Mouse (Mus musculus) retina, embryonic 14.5 days (tissue): ENCODE measurements at regions not wholly inside any gene's neighbourhood (a gene's known extent, or its start where the extent isn't known, plus 50 kb on each side); places are given as distances from the start of the nearest gene placed in this dataset.

Source experiments
- DNase-seq: peaks from one replicate; pipeline ENCODE4 v3.0.0-alpha.2; 2015; ENCODE audit warnings: low spot score

DNA sequence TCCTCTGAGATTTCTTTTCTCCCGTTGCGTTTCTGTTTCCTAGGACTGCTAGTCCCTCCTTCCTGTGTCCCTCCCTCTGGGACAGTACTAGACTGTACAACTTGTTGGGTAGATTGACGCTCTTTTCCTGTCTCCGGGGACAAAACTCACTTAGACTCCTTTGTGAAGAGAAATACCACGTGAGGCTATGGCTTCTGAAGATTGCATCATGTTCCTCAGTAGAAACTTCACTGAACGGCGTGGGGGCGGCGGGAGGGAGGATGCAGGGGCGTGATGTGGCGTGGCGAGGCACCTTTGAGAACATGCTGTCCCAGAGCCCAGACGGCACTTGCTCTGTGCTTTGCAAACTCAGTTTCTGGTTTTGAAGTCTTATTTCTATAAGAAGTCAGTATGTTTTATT, 78.5 kb downstream of the Spata18 start:
- no peak for DNase-seq

DNA sequence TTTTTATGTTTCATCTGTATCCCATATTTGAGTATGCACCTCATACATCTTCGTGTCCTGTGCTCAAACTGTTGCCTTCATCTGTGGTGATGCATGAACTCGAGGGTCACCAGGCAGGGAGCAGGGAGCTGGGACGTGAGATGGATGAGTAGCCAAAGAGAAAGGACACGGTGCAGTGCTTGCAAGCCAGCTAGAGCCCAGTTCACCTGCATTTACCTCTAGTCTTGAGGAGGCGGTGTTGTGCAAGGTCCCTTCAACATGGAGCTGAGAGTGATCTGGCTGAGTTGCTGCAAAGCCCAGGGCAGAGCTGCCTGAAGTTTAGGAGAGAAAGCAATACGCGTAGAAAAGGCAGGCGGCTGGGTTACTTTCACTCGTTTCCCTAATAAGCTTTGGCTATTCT, 80.2 kb downstream of the Spata18 start:
- peak; percentile 16 for DNase-seq

DNA sequence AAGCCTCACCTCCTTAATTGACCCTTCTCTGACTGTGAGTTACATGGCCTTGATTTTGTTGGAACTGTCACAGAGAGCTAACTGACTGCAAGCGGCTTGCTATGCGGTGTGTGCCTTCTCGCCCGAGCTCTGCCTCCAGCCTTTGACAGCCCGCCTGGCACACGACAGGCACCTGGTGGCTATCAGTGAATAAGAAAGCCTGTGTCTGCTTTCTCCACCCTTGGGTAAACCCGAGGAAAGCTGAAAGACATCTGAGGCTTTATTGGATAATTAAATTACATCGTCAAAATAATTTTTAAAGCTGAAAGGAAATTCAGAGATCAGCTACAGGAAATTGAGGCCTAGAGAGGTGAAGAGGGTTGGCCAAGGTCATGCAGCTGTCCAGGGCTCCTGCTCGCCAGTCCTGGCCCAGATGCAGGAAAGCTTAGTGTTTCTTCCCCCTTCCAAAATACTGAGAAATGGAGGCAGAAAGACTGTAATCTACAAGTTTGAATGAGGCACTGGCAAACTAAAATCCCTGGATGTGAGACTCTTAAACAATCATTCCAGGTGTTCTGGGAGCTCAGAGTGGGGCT, 80.9 kb downstream of the Spata18 start:
- peak; percentile 31 for DNase-seq

DNA sequence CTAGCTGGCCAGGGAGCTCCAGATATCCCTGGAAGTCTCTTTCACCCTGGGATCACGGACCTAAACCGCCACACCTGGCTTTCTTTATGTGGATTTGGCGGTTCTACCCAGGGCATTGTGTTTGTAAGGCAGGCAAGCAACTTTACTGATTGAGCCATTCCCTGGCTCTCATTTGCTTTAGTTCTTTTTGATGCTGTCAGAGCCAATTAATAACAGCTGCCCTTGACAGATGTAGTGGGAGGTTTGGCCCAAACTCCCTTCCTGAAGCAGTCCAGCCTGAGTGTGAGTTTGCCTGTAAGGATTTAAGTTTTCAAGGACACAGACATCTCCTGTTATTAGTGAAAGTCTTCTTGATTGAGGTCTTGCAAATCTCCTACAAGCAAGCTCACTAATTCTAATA, 89.6 kb downstream of the Spata18 start:
- no peak for DNase-seq

DNA sequence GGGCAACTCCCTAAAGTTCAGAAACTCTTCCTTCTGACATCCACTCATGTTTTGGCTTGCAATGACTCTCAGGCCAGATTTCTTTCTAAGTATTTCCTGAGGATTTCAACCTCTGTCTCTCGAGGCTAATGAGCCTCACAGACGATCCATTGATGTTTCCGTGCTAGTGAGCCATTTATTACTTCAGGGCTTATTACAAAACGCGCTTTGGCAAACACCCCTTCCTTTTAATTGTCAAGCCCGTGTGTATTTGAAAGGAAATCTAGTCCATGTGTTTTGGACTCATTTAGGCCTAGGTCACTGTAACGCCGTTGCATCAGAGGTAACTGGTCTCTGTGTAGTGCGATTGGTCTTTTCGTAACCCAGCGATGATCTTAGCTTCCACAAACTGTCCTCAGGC, 90.3 kb downstream of the Spata18 start:
- no peak for DNase-seq

DNA sequence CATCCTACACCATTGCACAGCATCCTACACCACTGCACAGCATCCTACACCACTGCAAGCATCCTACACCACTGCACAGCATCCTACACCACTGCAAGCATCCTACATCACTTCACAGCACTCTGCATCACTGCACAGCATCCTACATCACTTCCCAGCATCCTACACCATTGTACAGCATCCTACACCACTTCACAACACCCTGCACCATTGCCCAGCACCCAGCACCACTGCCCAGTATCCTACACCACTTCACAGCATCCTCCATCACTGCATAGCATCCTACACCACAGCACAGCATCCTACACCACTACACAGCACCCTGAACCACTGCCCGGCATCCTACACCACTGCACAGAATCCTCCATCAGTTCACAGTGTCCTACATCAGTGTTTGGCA, 92.8 kb downstream of the Spata18 start:
- no peak for DNase-seq

DNA sequence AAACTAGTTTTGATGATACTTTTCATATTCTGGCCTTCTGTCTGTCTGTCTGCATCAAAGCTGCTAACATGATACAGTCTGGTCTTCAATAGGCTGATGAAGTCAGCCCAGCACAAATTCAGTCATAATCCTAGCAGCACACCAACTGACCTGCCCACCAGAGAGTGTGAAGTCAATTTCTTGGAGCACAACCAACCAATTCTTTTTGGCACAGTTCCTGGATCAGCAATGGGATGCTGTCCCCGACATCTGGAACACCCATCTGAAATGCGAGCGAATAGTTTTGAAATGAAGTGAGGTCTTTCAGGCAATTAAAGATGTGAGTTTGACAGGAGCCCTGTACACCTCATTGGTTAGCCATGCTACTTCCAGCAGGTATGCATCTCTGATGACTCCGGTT, 98.6 kb downstream of the Spata18 start:
- DNase-seq = no peak

DNA sequence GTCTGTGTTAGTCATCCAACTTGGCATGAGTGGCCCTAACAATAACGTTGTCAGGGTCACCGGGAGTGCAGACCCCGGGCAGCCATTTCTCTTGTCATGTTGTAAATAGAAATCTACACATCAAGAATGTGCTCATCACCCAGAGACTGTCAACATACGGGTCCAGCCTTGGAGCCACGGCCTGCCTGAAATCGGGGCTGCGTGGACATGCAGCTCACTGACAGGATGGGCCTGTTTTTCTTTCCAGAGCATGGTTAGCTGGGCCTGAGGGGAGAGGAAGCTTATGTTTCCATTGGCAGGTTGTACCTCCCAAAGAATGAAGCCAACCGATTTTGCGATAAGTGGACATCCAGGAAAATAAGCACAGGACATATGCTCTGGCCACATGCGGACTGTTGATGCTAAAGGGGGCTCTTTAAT, 101.1 kb downstream of the Spata18 start:
- no peak for DNase-seq

DNA sequence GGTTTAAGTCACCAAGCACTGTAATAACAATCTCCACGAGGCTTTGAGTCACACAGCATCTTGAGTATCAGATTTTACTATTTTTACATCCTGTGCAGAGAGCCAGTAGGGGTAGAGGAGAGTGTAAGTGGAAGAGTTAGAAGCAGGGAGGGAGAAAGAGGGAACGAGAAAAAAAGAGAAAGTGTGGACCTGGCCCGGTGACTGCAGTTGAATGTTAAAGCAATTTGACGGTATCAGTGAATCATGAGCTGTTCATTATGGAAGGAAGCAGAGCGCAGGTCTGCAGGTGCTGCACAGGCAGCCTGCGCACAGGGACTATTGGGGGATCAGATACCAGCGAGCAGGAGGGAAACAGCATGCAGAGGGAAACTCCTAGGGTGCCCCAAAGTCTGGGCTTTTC, 102.6 kb downstream of the Spata18 start:
- DNase-seq = no peak

DNA sequence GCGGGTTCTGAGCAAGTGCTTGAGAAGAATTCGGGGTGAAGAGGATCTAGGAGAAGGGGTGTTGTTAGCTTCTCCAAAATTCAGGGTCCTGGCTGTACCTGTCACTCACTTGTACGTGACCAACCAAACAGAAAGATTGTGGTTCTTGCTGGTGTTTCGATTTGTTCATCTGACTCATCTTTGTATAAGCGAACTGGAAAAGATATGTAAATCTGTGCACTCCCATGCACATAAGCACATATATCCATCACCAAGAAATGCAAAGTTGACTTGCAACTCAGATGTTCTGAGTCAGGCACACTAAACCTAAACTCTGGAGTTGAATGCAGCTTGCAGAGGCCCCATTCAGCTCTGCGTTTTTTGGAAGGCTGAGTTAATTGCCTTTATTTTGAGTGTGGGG, 107.4 kb downstream of the Spata18 start:
- no peak for DNase-seq

DNA sequence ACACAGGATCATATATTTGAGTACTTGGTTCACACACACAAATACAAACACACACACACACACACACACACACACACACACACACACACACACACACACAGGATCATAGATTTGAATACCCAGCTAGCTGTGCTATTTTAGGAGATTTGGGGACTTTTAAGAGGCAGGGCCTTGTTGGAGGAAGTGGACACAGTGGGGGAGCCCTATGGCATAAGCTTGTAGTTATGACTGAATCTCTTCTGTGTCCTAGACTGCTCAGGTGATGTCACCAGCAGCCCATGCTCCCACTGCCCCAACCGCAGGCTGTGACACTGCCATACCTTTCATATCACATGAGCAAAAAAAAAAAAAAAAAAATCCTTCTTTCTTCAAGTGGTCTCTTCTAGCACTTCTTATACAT, 110.1 kb downstream of the Spata18 start:
- no peak for DNase-seq

DNA sequence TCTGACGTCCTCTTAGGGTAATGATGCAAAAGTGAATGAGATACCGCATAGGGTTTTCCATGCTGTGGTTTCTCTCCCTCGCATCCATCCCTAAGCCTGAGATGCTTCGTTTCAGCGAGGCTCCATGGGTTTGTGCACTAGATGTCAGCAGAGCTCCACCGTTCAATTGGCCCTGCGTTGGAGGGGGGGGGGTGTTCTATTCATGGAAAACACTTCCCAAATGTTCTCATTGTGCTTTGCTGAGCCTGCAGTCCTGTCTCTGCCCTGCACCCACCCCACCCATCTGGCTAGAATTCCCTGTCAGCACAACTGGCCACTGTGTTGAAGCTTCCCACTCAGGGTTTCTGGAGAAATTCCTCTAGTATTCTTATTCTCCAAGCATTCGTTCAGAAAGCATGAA, 110.5 kb downstream of the Spata18 start:
- DNase-seq = peak; percentile 64

DNA sequence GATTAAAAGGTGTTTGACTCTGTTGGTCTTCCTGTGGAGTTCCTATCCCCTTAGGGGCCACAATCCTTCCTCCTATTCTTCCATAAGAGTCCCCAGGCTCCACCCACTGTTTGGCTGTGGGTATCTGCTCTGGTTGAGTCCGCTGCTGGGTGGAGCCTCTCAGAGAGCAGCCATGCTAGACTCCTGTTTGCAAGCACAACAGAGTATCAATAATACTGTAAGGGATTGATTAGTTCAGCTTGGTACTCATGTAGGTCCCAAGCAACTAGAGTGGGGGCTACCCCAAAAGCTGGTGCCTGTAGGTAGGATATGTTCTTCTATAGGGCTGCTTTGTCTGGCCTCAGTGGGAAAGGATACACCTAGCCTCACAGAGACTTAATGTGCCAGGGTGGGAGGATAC, 113.0 kb downstream of the Spata18 start:
- DNase-seq = no peak

DNA sequence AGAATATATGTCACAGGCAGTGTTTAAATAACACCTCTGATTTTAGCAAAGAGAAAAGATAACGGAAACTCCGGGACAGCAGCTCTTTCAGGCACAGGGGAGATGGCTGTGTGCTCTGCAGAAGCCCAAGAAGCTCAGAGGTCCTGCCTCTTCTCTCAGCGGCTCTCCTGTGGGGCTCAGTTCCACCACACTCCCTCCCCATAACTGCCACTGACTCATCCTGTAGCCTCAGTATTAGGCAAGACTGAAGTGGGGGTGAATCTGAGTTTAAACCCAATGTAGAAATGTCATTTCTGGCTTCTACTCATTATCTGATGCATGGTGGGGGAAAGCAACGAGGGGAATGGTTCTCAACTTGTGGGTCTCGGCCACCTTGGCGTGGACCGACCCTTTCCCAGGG, 114.3 kb downstream of the Spata18 start:
- no peak for DNase-seq

DNA sequence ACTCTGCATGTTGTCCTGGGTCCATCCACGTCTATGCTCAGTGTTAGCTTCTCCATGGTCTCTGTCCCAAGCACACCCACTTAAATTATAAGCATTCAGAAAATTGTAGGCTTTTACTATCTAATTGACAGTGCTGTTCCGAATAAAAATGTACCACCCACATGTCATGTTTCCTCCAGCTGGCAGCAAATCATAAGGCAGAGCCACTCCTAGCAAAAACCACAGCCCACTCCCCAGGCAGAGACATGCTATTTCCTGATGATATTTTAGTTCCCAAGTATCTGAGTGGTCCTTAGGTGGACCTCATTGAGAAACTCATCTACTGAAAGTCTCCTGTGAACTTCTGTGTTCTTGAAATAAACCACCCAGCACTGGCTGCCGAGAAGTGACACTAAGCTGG, 117.1 kb downstream of the Spata18 start:
- DNase-seq = no peak

DNA sequence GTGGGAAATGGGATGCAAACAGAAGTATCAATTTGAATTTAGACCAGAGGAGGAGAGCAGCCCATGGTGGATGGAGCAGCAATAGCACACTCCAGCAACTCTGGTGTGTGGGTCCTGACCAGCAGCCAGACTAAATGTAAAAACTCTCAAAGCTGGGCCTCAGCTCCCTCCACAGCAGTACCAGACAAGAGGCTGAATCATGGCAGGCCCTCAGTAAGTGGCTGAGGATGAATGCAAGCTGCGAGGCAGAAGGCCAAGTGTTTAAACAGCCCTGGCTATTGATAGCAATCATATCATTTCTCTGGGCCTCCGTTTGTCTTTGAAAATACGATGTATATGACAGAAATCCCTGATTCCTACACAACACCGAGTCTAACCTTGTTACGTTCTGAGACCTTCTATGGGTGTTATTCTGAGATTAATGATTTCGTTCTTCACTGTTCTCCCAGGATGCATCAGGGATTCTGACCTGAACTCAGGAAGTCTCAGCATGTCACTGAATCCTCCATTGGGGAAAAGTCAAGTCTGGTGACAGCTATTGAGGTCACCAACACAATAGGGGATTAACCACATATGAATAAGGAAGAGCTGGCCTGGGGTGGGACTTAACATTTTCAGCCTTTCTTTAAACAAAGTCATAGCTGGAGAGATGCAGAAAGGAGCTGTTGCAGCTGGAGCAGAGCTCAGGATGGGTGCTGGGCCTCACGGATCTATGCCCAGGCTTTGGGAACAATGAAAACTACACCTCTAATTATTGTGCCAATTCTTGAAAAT, 124.8 kb downstream of the Spata18 start:
- DNase-seq = no peak

DNA sequence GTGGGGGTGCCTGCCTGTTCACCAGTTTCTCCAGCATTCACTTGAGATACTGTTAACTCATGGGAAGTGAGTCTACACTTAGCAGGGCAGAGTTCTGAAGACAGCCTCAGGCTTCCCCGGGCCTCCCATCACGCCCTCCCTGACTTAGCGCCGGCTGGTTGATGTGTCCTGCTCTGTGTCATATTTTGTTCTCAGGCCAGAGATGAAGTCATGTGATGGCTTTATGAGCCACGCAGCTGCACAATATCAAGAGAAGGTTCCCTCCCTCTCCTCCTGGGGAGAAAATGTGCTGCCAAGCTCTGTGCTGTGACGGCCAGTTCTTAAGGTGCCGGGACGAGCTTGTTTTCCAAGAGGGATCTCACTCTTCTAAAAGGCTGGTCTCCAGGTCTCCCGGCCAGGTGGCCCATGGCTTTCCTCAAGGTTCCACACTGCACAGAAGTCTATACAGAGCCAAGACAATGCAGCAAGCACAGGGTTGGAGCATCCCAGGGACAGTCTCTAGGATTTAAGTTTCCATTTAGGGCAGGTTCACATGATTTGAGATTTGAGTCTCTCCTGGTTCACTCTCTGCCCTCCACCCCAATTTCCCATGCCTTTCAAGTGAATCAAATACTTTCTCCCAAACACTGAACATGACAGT, 126.2 kb downstream of the Spata18 start:
- DNase-seq = no peak

DNA sequence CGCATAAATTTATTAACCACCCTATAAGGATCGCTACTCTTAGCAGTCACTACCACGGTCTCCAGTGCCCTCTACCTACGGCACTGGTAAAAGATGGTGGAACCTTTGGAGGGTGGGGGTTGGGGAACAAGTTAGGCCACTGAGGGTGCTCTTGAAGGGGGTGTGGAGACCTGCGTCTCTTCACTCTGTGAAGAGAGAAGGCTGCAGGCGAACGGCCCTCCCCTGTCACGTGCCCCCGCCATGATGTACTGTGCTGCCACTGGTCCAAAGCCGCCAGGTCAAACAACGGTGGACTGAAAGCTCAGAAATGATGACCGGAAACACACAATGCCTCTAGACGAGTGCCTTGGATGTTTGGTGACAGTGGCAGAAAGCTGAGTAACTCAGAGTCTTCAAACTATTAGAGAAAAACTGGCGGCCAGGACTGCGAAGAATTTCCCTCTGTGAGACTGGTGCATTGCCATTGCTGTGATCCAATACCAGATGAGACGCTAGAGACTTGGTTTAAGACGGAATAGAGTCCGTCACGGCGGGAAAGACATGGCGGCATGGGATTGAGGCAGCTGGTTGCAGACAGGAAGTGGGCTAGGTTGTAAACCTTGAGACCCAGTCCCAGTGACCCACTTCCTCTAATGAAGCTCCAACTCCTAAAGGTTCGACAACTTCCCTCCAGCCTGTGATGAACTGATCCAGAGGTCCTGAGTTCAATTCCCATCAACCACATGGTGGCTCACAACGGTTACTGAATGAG, 130.2 kb downstream of the Spata18 start:
- no peak for DNase-seq

DNA sequence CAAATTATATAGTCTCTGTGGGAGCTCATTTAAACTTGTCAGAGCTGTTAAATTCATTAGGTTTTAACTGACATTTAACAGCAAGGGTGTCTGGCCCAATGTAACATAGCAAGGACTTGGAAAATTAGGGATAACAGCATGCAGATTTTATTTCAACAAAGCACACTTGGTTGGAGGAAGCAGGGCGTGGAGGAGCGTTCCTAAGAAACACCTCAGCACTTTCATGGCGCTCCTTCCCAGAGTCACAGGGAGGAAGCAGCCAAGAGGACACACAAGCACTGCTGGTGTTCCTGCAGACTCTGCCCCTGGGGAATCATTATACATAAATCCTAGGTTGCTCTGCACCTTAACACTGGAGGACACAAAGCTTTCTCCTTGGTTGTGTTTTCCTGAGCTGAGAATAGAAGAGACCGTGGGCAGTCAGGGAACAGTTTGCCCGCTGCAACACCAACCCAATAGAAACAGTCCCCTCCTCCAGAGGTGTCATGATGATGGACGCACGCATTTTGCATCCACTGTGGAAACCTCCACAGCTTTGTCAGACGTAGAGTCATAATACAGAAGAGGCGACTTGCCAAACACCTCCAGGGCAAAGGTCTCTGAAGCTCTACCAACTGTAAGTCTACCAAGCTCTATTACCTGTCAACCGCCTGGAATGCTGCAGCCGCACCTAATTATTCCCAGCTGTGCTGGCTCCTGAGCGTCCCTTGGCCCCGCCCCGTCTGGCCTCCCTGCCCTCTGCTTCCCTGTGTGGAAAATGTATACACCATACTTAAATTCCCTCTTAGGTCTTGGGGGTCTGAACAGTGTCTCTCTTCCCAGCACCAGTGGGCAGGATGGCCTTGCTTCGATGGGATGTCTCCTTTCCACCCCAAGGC, 131.3 kb downstream of the Spata18 start:
- no peak for DNase-seq

DNA sequence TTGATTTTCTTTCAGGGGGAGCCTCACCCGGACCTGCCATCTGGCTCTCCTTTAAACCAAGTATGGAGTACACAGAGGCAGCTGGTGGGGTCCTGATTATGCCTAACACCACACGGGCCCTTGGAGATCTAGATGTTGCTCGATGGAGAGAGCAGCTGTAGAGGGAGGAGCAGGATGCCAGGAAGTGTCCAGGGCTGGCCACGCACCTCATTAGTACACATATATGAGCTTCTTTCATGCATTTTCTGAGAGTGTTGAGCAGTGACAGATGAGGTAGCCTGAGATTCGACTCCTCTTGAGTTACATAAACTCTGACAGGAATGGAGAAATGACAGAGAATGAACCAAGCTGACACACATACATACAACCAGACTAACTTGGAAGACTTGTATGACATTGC, 136.1 kb downstream of the Spata18 start:
- peak; percentile 15 for DNase-seq

DNA sequence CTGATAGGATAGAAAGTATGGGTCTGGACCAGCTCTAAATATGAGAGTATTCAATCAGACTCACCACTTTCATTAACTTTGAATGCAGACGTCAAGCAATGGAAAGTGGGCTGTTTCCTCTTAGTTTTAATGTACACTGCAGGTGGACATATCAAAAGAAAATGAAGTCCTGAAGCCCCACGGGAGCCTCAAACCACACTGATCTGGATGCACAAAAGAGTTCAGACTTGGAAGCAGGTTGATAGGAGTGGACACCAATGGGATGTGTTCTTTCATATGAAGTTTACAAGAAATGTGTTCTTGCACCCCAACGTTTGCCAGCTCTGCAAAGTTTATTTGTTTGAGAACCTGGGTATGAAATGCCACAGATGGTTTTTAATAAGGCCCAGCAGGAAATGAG, 141.0 kb downstream of the Spata18 start:
- DNase-seq = no peak

DNA sequence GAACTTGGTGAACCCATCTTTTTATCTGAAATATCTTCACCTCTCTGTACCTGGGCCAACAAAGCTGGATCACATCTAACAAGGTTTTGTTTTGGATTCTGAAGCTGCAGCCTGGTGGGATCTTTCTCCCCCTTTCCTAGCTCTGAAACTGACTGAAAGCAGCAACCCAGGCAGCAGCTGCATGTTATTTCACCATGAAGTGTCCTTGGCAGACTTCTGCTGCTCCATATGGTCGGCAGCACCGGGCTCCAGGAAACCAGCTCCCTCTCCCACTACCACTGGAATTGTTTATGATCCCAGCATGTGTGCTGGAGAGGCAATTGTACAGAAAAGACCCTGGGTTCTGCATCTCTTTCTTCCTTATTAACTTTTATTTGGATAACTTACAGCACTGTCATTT, 145.0 kb downstream of the Spata18 start:
- DNase-seq = no peak
